Mouse (Mus musculus): ENCODE measurements around the gene Calhm3. TPM values are rescaled to one million over a fixed set of nuclear protein-coding genes. Genes with fewer than 3 reads are reported as not detected.

Calhm3 gene
- polyA plus RNA-seq, 1 experiment, result not detected

- DNase-seq, result peak; percentile 57
These were observed 10.7 kb upstream of the Calhm3 start for GRCm38 (mm10) chr19:47168223-47168622.

GRCm38 (mm10) chr19:47167617-47168214, 10.2 kb upstream of the Calhm3 start:
- Histone ChIP-seq H3K36me3 (ENCODE audit: control insufficient read depth, insufficient read depth, low read length) (no peaks in the 10 kb centered on the region), H3K27me3 (replicated peaks; ENCODE audit: control insufficient read depth, insufficient read depth, low read length) (no peaks in the 10 kb centered on the region), H3K27ac (ENCODE audit: insufficient read depth, low read depth, low read length) (no peak overlapping the region), H3K4me1 (ENCODE audit: control insufficient read depth, insufficient read depth, low read length) (0 out of 2 replicates have a peak, but pooled peaks cover 3% of the 10 kb centered on the region), H3K4me3 (ENCODE audit: insufficient read depth, low read depth, low read length) (no peak overlapping the region)
- no peak for TF ChIP-seq POLR2A (IDR thresholded peaks at IDR 0.05; ENCODE audit: low read depth, low read length)
- TF ChIP-seq CTCF (conservative IDR thresholded peaks at IDR 0.05; ENCODE audit: insufficient read depth, insufficient read length, low read depth, low read length), result no peak
- peak; percentile 12 for DNase-seq
- WGBS, result 63% methylated on average over 7 of the region's 7 CpGs

More at GRCm38 (mm10) chr19:47168223-47168622, 10.7 kb upstream of the Calhm3 start:
- Histone ChIP-seq H3K36me3 (ENCODE audit: control insufficient read depth, insufficient read depth, low read length) (no peaks in the 10 kb centered on the region), H3K27ac (ENCODE audit: insufficient read depth, low read depth, low read length) (no peak overlapping the region), H3K4me1 (ENCODE audit: control insufficient read depth, insufficient read depth, low read length) (0 out of 2 replicates have a peak, but pooled peaks cover 3% of the 10 kb centered on the region), H3K27me3 (replicated peaks; ENCODE audit: control insufficient read depth, insufficient read depth, low read length) (no peaks in the 10 kb centered on the region), H3K4me3 (ENCODE audit: insufficient read depth, low read depth, low read length) (0 out of 2 replicates have a peak overlapping the region, but pooled peaks have one; percentile 5)
- TF ChIP-seq POLR2A (IDR thresholded peaks at IDR 0.05; ENCODE audit: low read depth, low read length) (no peak), CTCF (conservative IDR thresholded peaks at IDR 0.05; ENCODE audit: insufficient read depth, insufficient read length, low read depth, low read length) (peak; percentile 75)
- 10% methylated on average over 13 of the region's 13 CpGs for WGBS

- no peaks in the 10 kb centered on the region for H3K36me3 ChIP-seq (ENCODE audit: control insufficient read depth, insufficient read depth, low read length)
- H3K4me3 ChIP-seq (ENCODE audit: insufficient read depth, low read depth, low read length), result no peak overlapping the region
- DNase-seq, result no peak
- H3K27ac ChIP-seq (ENCODE audit: insufficient read depth, low read depth, low read length), result no peak overlapping the region
- WGBS, result 41% methylated on average over 3 of the region's 3 CpGs
- H3K27me3 ChIP-seq (replicated peaks; ENCODE audit: control insufficient read depth, insufficient read depth, low read length), result no peaks in the 10 kb centered on the region
- TF ChIP-seq POLR2A (IDR thresholded peaks at IDR 0.05; ENCODE audit: low read depth, low read length) (no peak), CTCF (conservative IDR thresholded peaks at IDR 0.05; ENCODE audit: insufficient read depth, insufficient read length, low read depth, low read length) (no peak)
- 0 out of 2 replicates have a peak, but pooled peaks cover 3% of the 10 kb centered on the region for H3K4me1 ChIP-seq (ENCODE audit: control insufficient read depth, insufficient read depth, low read length)
These were observed 9.2 kb upstream of the Calhm3 start for GRCm38 (mm10) chr19:47166758-47167157.

- Histone ChIP-seq H3K4me3 (ENCODE audit: insufficient read depth, low read depth, low read length) (no peak overlapping the region), H3K36me3 (ENCODE audit: control insufficient read depth, insufficient read depth, low read length) (no peaks in the 10 kb centered on the region), H3K27ac (ENCODE audit: insufficient read depth, low read depth, low read length) (no peak overlapping the region), H3K27me3 (replicated peaks; ENCODE audit: control insufficient read depth, insufficient read depth, low read length) (no peaks in the 10 kb centered on the region), H3K4me1 (ENCODE audit: control insufficient read depth, insufficient read depth, low read length) (no peaks in the 10 kb centered on the region)
- TF ChIP-seq CTCF (conservative IDR thresholded peaks at IDR 0.05; ENCODE audit: insufficient read depth, insufficient read length, low read depth, low read length) (no peak), POLR2A (IDR thresholded peaks at IDR 0.05; ENCODE audit: low read depth, low read length) (no peak)
- WGBS, result 89% methylated on average over 6 of the region's 6 CpGs
- no peak for DNase-seq
These were observed 5.7 kb upstream of the Calhm3 start for GRCm38 (mm10) chr19:47163176-47163744.

- no peaks in the 10 kb centered on the region for H3K27me3 ChIP-seq (replicated peaks; ENCODE audit: control insufficient read depth, insufficient read depth, low read length)
- 73% methylated on average over 4 of the region's 4 CpGs for WGBS
- no peak for DNase-seq
- TF ChIP-seq CTCF (conservative IDR thresholded peaks at IDR 0.05; ENCODE audit: insufficient read depth, insufficient read length, low read depth, low read length) (no peak), POLR2A (IDR thresholded peaks at IDR 0.05; ENCODE audit: low read depth, low read length) (no peak)
- no peak overlapping the region for H3K4me3 ChIP-seq (ENCODE audit: insufficient read depth, low read depth, low read length)
- no peaks in the 10 kb centered on the region for H3K4me1 ChIP-seq (ENCODE audit: control insufficient read depth, insufficient read depth, low read length)
- H3K36me3 ChIP-seq (ENCODE audit: control insufficient read depth, insufficient read depth, low read length), result no peaks in the 10 kb centered on the region
- H3K27ac ChIP-seq (ENCODE audit: insufficient read depth, low read depth, low read length), result no peak overlapping the region
These were observed 4.1 kb upstream of the Calhm3 start for GRCm38 (mm10) chr19:47161669-47162068.

- H3K4me1 ChIP-seq (ENCODE audit: control insufficient read depth, insufficient read depth, low read length), result no peaks in the 10 kb centered on the region
- no peak for DNase-seq
- H3K27me3 ChIP-seq (replicated peaks; ENCODE audit: control insufficient read depth, insufficient read depth, low read length), result no peaks in the 10 kb centered on the region
- TF ChIP-seq POLR2A (IDR thresholded peaks at IDR 0.05; ENCODE audit: low read depth, low read length) (no peak), CTCF (conservative IDR thresholded peaks at IDR 0.05; ENCODE audit: insufficient read depth, insufficient read length, low read depth, low read length) (no peak)
- 90% methylated on average over 7 of the region's 7 CpGs for WGBS
- no peaks in the 10 kb centered on the region for H3K36me3 ChIP-seq (ENCODE audit: control insufficient read depth, insufficient read depth, low read length)
- H3K4me3 ChIP-seq (ENCODE audit: insufficient read depth, low read depth, low read length), result no peak overlapping the region
- H3K27ac ChIP-seq (ENCODE audit: insufficient read depth, low read depth, low read length), result no peak overlapping the region
These were observed 3.8 kb downstream of the Calhm3 start for GRCm38 (mm10) chr19:47153767-47154166.

GRCm38 (mm10) chr19:47152062-47152369, 5.5 kb downstream of the Calhm3 start:
- H3K27me3 ChIP-seq (replicated peaks; ENCODE audit: control insufficient read depth, insufficient read depth, low read length), result no peaks in the 10 kb centered on the region
- H3K36me3 ChIP-seq (ENCODE audit: control insufficient read depth, insufficient read depth, low read length), result no peaks in the 10 kb centered on the region
- DNase-seq, result no peak
- no peak overlapping the region for H3K27ac ChIP-seq (ENCODE audit: insufficient read depth, low read depth, low read length)
- no peaks in the 10 kb centered on the region for H3K4me1 ChIP-seq (ENCODE audit: control insufficient read depth, insufficient read depth, low read length)
- no peak overlapping the region for H3K4me3 ChIP-seq (ENCODE audit: insufficient read depth, low read depth, low read length)
- WGBS, result 74% methylated on average over 12 of the region's 12 CpGs
- no peak for TF ChIP-seq POLR2A (IDR thresholded peaks at IDR 0.05; ENCODE audit: low read depth, low read length)
- no peak for TF ChIP-seq CTCF (conservative IDR thresholded peaks at IDR 0.05; ENCODE audit: insufficient read depth, insufficient read length, low read depth, low read length)

Measured in kidney, adult 2 months (tissue).